Mouse (Mus musculus) embryonic facial prominence, embryonic 15.5 days (tissue): Measurements from ENCODE around the gene Prkar1b. TPM values are rescaled to one million over a fixed set of nuclear protein-coding genes. Genes with fewer than 3 reads are reported as not detected.
A peak's percentile ranks its signal among the peaks of the same experiment; 100 is the strongest.

Experiments
- ATAC-seq: fragments of 200-750 bp; cut with Nextera tagmentation; 2 replicates; pipeline ENCODE4 v1.8.0; 2017; ENCODE audit warnings: low read depth, moderate TSS enrichment; ENCODE audit not compliant: insufficient number of reproducible peaks, low FRiP score, low TSS enrichment
- H3K27ac ChIP-seq: fragments of 300-500 bp; sonication (generic); replicated peaks from 2 replicates; pipeline ENCODE4 v1.5.1; 2015; ENCODE audit warnings: mild to moderate bottlenecking, inconsistent platforms
- H3K27me3 ChIP-seq: fragments of 300-500 bp; sonication (generic); 2 replicates; pipeline ENCODE4 v1.6.1; 2015; ENCODE audit warnings: inconsistent platforms
- H3K36me3 ChIP-seq: fragments of 300-500 bp; sonication (generic); 2 replicates; pipeline ENCODE4 v1.6.1; 2015; ENCODE audit warnings: mild to moderate bottlenecking, inconsistent platforms
- H3K4me1 ChIP-seq: fragments of 300-500 bp; sonication (generic); 2 replicates; pipeline ENCODE4 v1.6.1; 2015; ENCODE audit warnings: inconsistent platforms
- H3K4me2 ChIP-seq: fragments of 300-500 bp; sonication (generic); replicated peaks from 2 replicates; pipeline ENCODE4 v1.6.1; 2015; ENCODE audit warnings: mild to moderate bottlenecking, inconsistent platforms
- H3K4me3 ChIP-seq: fragments of 300-500 bp; sonication (generic); replicated peaks from 2 replicates; pipeline ENCODE4 v1.5.1; 2015; ENCODE audit warnings: mild to moderate bottlenecking, inconsistent platforms
- H3K9ac ChIP-seq: fragments of 300-500 bp; sonication (generic); 2 replicates; pipeline ENCODE4 v1.6.1; 2015; ENCODE audit warnings: inconsistent platforms
- H3K9me3 ChIP-seq: fragments of 300-500 bp; sonication (generic); replicated peaks from 2 replicates; pipeline ENCODE4 v1.6.1; 2016; ENCODE audit warnings: inconsistent platforms
- WGBS: fragments of 180-500 bp; shearing (Covaris S2); methylation state at CpG from one replicate; pipeline ENCODE4 v1.1.7; 2015; 5-methylcytosine and 5-hydroxymethylcytosine counted together
- polyA plus RNA-seq: library from polyadenylated mRNA; unstranded; fragments of >200 nt; fragmentation: Nextera tagmentation; extraction: Ambion mirVana; gene quantifications from 2 replicates; pipeline ENCODE4 v1.2.1, GENCODE M21; 2015

The Prkar1b gene
- 28.4 and 28.8 TPM in 2 replicates for polyA plus RNA-seq

DNA sequence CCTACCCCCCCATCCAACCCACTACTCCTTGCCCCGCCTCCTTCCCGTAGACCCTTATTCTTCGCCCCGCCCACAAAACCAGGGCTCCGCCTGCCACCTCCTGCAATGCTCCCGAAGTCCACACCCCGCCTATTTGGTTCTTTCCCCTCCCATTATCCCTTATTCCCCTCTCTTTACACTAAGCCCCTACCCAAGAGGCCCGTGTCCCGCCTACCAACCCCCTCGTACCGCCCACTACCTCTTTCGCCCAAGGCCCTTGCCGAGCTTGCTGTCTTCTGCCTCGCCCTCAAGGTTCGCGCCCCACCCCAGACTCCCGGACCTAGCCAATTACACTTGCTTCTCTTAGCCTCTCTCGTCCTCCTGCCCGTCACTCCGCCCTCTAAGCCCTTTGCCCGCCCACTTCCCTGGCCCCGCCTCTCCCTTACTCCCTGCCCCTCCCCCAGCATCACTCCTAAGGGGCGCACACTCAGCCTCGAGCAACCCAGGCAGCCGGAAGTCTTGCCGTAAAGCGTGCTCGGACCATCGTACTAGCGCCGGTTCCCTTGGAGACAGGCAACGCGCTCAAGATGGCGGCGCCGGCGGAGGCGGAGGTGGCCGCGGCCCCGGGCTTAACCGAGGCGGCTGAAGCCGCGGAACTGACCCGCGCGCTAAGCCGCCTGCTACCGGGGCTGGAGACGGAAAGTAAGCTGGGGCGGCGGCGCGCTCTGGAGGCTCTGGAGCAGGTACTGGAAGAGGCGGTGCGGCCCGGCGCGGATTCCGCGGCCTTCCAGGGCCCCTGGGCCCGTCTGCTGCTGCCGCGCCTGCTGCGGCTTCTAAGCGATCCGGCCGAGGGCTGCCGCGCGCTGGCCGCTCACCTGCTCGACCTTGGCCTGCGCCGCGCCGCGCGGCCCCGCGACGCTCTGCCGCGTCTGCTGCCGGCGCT, at the start of gene Prkar1b, which contains the start of gene Dnaaf5:
Gene Prkar1b, minus strand, starts transcription at position 321 of the 922 bp plus-strand sequence.
Gene Dnaaf5, plus strand, starts transcription at position 543 of the 922 bp plus-strand sequence.
- H3K4me3 ChIP-seq = peak within 1 kb of the TSS; percentile 65
- H3K36me3 ChIP-seq = peaks cover 33% of the 10 kb centered on the region
- H3K9ac ChIP-seq = peak within 1 kb of the TSS; percentile 58
- WGBS = under 1% methylated on average over 86 of the region's 87 CpGs
- peak within 1 kb of the TSS; percentile 74 for H3K27ac ChIP-seq
- peaks cover 35% of the 10 kb centered on the region for H3K4me1 ChIP-seq
- H3K4me2 ChIP-seq = peak within 1 kb of the TSS; percentile 90
- peak; percentile 97 for ATAC-seq
- H3K9me3 ChIP-seq = no peaks in the 10 kb centered on the region
- no peaks in the 10 kb centered on the region for H3K27me3 ChIP-seq

DNA sequence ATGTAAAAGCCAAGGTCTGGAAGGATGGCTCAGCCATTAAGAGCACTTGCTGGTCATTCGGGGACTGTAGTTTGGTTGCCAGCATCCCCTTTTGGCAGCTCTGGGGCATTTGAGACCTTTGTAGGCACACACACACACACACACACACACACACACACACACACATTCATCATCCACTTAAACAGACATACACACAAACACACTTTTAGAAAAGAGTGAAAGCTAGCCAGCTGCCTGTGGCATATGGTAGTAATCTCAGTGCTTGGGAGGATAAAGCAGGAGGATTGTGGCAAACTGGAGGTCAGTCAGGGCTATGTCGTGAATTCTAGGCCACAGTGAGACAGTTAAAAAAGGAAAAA, 49.8 kb upstream of the Prkar1b start:
- H3K4me2 ChIP-seq = peak overlapping the region; percentile 81
- H3K27ac ChIP-seq = peak overlapping the region; percentile 95
- 37% methylated on average over 2 of the region's 2 CpGs for WGBS
- H3K9me3 ChIP-seq = no peaks in the 10 kb centered on the region
- ATAC-seq = no peak; the same call in 1 of the 2 replicates
- H3K4me3 ChIP-seq = peak overlapping the region; percentile 83
- H3K9ac ChIP-seq = 0 out of 2 replicates have a peak overlapping the region, but pooled peaks have one; percentile 29
- no peaks in the 10 kb centered on the region for H3K27me3 ChIP-seq
- no peaks in the 10 kb centered on the region for H3K36me3 ChIP-seq
- H3K4me1 ChIP-seq = peaks cover 31% of the 10 kb centered on the region

DNA sequence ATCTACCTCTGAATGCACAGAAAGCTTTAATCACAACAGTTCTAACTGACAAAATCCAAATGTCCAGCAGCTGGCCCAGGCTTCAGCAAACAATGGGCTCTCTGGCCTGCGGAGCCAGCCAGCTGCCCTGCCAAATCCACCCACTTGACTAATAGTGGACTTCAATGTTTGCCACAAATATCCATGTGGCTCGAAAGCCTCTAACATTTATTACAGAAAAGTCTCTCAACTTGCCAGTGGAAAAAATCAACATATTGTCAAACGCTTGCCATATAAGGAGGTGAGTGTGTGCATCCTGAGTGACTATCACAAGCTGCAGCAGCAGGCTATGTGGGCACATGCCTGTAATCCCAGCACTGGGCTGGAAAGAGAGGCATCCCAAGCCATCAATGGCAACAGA, 49.0 kb upstream of the Prkar1b start:
- H3K27ac ChIP-seq = peak overlapping the region; percentile 95; the same call in 1 of the 2 replicates
- H3K9me3 ChIP-seq = no peaks in the 10 kb centered on the region
- ATAC-seq = no peak
- no peaks in the 10 kb centered on the region for H3K36me3 ChIP-seq
- no peaks in the 10 kb centered on the region for H3K27me3 ChIP-seq
- H3K4me1 ChIP-seq = peaks cover 31% of the 10 kb centered on the region
- H3K4me2 ChIP-seq = no peak overlapping the region
- no peak overlapping the region for H3K9ac ChIP-seq
- no peak overlapping the region for H3K4me3 ChIP-seq
- 87% methylated on average over 3 of the region's 3 CpGs for WGBS

DNA sequence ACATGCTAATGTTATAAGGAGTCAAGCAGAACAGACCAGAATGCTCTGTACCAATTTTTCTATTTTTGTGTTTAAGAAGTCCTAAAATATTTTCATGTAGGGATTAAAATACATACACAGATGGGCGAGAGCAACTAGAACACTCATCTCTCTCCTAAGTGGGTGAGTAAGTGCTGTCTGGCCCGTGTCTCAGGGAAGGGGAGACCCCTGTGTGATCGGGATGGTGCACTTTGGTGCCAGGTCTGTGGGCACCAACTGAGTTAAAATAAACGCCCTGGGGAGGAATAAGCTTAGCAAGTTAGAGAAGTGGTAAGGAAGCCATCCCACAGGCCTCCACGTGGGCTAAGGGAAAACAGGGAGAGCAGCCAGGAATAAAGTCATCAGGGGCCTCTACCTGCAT, 41.2 kb upstream of the Prkar1b start:
- Histone ChIP-seq H3K36me3 (peaks cover 16% of the 10 kb centered on the region), H3K9me3 (no peaks in the 10 kb centered on the region), H3K9ac (no peak overlapping the region), H3K4me3 (no peak overlapping the region), H3K27ac (no peak overlapping the region), H3K4me1 (no peaks in the 10 kb centered on the region), H3K4me2 (no peak overlapping the region), H3K27me3 (no peaks in the 10 kb centered on the region)
- ATAC-seq = no peak
- 59% methylated on average over 5 of the region's 5 CpGs for WGBS

DNA sequence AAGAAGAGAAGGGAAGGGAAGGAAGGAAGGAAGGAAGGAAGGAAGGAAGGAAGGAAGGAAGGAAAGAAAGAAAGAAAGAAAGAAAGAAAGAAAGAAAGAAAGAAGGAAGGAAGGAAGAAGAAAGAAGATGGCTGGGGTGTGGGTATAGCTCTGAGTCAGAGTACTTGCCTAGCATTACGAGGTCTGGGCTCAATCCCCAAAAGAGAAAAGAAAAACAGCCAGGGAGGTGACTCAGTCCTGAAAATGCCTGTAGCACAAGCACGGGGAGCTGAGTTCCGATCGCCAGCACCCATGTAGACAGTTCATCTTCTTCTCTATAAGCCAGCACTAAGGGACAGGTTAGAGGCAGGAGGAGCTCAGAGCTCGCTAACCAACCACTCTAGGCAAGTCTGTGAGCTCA, 39.9 kb upstream of the Prkar1b start:
- Histone ChIP-seq H3K4me1 (no peaks in the 10 kb centered on the region), H3K36me3 (peaks cover 26% of the 10 kb centered on the region), H3K4me3 (no peak overlapping the region), H3K9me3 (no peaks in the 10 kb centered on the region), H3K27ac (no peak overlapping the region), H3K4me2 (no peak overlapping the region), H3K27me3 (no peaks in the 10 kb centered on the region), H3K9ac (no peak overlapping the region)
- WGBS = 97% methylated on average over 5 of the region's 5 CpGs
- ATAC-seq = no peak

DNA sequence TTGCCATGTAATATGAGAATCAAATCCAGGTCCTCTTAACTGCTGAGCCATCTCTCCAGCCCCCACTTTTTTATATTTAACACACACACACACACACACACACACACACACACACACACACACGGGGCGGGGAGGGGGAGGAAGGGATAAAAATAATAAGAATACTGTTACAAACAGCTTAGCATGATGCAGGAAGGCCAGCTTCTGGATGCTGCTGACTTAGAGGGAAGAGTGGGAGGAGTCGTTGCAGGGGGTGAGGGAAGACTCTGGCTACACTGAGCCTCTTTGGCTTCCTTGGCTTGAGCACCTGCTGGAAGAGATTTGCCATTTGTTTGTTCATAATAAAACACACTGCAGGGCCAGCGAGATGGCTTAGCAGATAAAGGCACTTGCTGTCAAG, 35.1 kb upstream of the Prkar1b start:
- H3K27me3 ChIP-seq = no peaks in the 10 kb centered on the region
- H3K4me1 ChIP-seq = no peaks in the 10 kb centered on the region
- H3K9ac ChIP-seq = no peak overlapping the region
- ATAC-seq = no peak
- H3K9me3 ChIP-seq = no peaks in the 10 kb centered on the region
- no peak overlapping the region for H3K4me2 ChIP-seq
- WGBS = 86% methylated on average over 4 of the region's 4 CpGs
- no peak overlapping the region for H3K27ac ChIP-seq
- H3K36me3 ChIP-seq = peaks cover 69% of the 10 kb centered on the region
- H3K4me3 ChIP-seq = no peak overlapping the region

DNA sequence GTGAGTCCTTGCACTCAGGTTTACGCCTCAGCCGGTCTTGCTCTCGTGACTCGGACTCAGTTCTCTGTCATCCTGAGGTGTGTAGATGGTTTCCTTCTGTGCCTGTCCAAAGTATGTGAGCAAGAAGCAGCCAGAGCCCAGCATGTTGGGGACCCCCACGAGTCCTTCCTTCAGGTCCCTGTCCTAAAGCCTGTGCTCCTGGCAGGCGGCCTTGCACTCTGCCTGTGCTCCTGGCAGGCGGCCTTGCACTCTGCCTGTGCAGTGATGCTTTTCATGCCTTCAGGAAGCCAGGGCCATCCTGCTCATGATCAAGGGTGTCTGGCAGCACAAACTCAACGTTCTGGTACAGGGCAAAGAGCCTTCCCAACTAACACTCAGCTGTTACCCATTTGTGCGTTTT, 33.8 kb upstream of the Prkar1b start:
- ATAC-seq = no peak
- no peak overlapping the region for H3K4me3 ChIP-seq
- no peaks in the 10 kb centered on the region for H3K4me1 ChIP-seq
- no peaks in the 10 kb centered on the region for H3K9me3 ChIP-seq
- H3K4me2 ChIP-seq = no peak overlapping the region
- H3K9ac ChIP-seq = no peak overlapping the region
- 89% methylated on average over 9 of the region's 9 CpGs for WGBS
- no peak overlapping the region for H3K27ac ChIP-seq
- H3K36me3 ChIP-seq = peaks cover 69% of the 10 kb centered on the region
- no peaks in the 10 kb centered on the region for H3K27me3 ChIP-seq

DNA sequence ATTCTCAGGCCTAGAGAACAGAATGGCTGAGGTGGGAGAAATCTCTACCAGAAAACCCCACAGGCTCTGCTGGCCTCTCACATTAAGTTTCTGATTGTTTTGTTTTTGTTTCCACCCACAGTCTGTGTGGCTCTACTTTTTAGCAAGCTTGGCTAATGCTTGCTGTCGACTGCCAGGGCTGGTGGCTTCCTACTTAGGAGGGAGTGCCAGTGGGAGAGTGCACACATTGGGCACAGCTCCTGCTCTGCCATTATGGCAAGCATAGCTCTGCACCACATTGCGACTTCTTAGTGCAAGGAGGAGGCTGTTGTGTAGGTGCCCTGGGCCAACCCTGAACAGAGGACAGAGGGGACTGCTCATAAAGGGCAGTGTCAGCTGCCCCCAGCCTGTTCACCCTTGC, 33.3 kb upstream of the Prkar1b start:
- H3K36me3 ChIP-seq = peaks cover 72% of the 10 kb centered on the region
- no peak for ATAC-seq
- no peaks in the 10 kb centered on the region for H3K27me3 ChIP-seq
- H3K4me3 ChIP-seq = no peak overlapping the region
- no peaks in the 10 kb centered on the region for H3K4me1 ChIP-seq
- WGBS = 82% methylated on average over 2 of the region's 2 CpGs
- H3K9ac ChIP-seq = no peak overlapping the region
- H3K4me2 ChIP-seq = no peak overlapping the region
- no peaks in the 10 kb centered on the region for H3K9me3 ChIP-seq
- no peak overlapping the region for H3K27ac ChIP-seq

DNA sequence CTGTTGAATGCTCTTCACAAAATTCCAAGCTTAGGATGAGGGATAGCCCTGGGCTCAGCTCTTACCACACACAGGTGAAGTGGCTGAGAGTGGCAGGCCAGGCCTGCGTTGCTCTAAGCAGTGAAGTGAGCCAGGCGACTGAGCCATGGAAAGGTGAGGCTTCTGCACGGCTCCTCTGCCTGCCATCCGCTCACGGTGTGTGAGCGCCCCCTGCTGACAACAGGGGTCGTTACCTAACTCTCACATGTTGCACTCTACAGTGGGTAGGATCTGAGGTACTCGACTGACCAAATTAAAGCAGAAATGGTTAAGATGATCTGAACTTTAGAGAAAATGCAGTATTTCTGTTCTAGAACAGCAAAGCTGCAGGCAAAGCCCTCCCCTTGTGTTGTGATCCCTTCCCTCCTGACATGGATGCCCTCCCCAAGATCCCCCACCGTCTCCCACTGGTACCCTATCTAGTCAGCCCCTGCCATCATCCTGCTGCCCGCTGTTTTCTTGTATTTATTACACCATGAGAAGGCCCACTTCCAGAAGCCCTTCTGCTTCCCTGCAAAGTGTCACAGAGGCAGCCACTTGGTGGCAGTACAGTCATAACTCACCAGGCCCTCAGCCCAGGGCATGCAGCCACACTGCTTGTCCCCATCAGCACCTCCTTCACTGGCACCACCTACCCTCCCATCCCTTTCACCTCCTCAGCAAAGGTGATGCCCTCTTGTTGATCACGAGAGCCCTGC, 29.3 kb upstream of the Prkar1b start:
- WGBS = 25% methylated on average over 11 of the region's 11 CpGs
- peak; percentile 71; the same call in 1 of the 2 replicates for ATAC-seq

DNA sequence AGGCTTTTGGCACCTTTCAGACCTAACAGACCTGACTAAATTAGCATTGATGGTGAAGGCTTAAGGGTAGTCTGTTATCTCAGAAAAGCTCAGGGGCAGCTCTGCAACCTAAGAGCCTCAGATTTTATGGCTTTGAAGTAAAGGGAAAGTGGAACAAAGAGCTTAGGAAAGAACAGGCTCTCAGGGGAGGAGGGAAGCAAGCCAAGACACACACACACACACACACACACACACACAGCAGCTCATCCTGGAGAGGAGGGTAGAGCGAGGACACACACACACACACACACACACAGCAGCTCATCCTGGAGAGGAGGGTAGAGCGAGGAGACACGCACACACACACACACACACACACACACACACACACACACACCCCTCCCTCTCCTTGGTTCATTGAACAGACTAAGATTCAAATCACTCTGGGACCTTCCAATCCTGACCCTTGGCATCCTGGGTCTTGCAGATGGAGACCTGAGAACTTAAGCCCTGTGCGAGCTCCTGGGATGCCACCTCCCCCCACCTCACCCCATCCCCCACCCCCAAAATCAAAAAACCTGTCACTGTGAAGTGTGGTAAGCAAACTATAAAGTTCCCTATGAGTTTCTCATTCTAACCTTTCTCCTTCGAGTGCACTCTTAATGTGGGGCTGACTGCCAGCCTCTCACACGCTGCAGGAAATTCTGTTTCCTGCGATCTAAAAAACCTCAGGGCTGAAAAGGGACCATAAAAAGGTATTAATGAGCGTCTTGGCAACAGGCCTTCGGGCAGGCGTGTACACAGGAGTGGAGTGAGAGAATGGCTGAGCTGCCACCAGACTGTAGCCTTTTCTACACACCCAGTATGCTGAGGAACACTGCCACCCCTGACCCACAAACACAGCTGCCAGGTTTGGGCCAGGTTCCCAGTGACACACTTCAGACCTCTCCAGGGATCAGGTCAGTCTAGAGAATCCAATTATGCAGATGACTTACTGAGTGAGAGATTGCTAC, 25.1 kb upstream of the Prkar1b start:
- no peak overlapping the region for H3K27ac ChIP-seq
- H3K9me3 ChIP-seq = no peaks in the 10 kb centered on the region
- no peaks in the 10 kb centered on the region for H3K27me3 ChIP-seq
- H3K9ac ChIP-seq = no peak overlapping the region
- no peak overlapping the region for H3K4me2 ChIP-seq
- 63% methylated on average over 10 of the region's 10 CpGs for WGBS
- no peaks in the 10 kb centered on the region for H3K4me1 ChIP-seq
- peaks cover 49% of the 10 kb centered on the region for H3K36me3 ChIP-seq
- no peak overlapping the region for H3K4me3 ChIP-seq
- ATAC-seq = no peak

More for the DNA sequence above, 29.3 kb upstream of the Prkar1b start:
- no peaks in the 10 kb centered on the region for H3K4me1 ChIP-seq
- H3K9me3 ChIP-seq = no peaks in the 10 kb centered on the region
- H3K4me2 ChIP-seq = no peak overlapping the region
- H3K4me3 ChIP-seq = no peak overlapping the region
- H3K9ac ChIP-seq = no peak overlapping the region
- no peaks in the 10 kb centered on the region for H3K27me3 ChIP-seq
- H3K27ac ChIP-seq = no peak overlapping the region
- H3K36me3 ChIP-seq = peaks cover 59% of the 10 kb centered on the region
